Mouse (Mus musculus): ENCODE measurements at regions not wholly inside any gene's neighbourhood (a gene's known extent, or its start where the extent isn't known, plus 50 kb on each side); places are given as distances from the start of the nearest gene placed in this dataset.

GRCm38 (mm10) chr1:42261031-42261430, 434.5 kb upstream of the Pou3f3 start:
- Histone ChIP-seq H3K27ac (replicated peaks) (no peak overlapping the region), H3K4me3 (no peak overlapping the region), H3K27me3 (replicated peaks; ENCODE audit: low read depth, poor library complexity, severe bottlenecking) (no peaks in the 10 kb centered on the region), H3K36me3 (replicated peaks) (no peaks in the 10 kb centered on the region), H3K9me3 (no peaks in the 10 kb centered on the region), H3K4me1 (peaks cover 42% of the 10 kb centered on the region)
- 58% methylated on average over 3 of the region's 3 CpGs for WGBS
- no peak for DNase-seq (ENCODE audit: low spot score)

- H3K4me1 ChIP-seq, result peaks cover 42% of the 10 kb centered on the region
- no peaks in the 10 kb centered on the region for H3K36me3 ChIP-seq (replicated peaks)
- DNase-seq (ENCODE audit: low spot score), result peak; percentile 41
- peak overlapping the region; percentile 78 for H3K27ac ChIP-seq (replicated peaks)
- no peaks in the 10 kb centered on the region for H3K9me3 ChIP-seq
- H3K4me3 ChIP-seq, result peak overlapping the region; percentile 42
- WGBS, result 7% methylated on average over 13 of the region's 13 CpGs
- H3K27me3 ChIP-seq (replicated peaks; ENCODE audit: low read depth, poor library complexity, severe bottlenecking), result no peaks in the 10 kb centered on the region
Observed at GRCm38 (mm10) chr1:42261800-42262199, 433.8 kb upstream of the Pou3f3 start.

GRCm38 (mm10) chr1:42262606-42263005, 433.0 kb upstream of the Pou3f3 start:
- DNase-seq (ENCODE audit: low spot score), result no peak
- no peaks in the 10 kb centered on the region for H3K36me3 ChIP-seq (replicated peaks)
- no peaks in the 10 kb centered on the region for H3K27me3 ChIP-seq (replicated peaks; ENCODE audit: low read depth, poor library complexity, severe bottlenecking)
- H3K27ac ChIP-seq (replicated peaks), result no peak overlapping the region
- no peak overlapping the region for H3K4me3 ChIP-seq
- WGBS, result 60% methylated on average over 5 of the region's 5 CpGs
- H3K9me3 ChIP-seq, result no peaks in the 10 kb centered on the region
- peaks cover 40% of the 10 kb centered on the region for H3K4me1 ChIP-seq

GRCm38 (mm10) chr1:42277130-42277529, 418.4 kb upstream of the Pou3f3 start:
- no peak overlapping the region for H3K4me3 ChIP-seq
- H3K27me3 ChIP-seq (replicated peaks; ENCODE audit: low read depth, poor library complexity, severe bottlenecking), result no peaks in the 10 kb centered on the region
- DNase-seq (ENCODE audit: low spot score), result no peak
- H3K27ac ChIP-seq (replicated peaks), result no peak overlapping the region
- H3K4me1 ChIP-seq, result peaks cover 4% of the 10 kb centered on the region
- 49% methylated on average over 8 of the region's 8 CpGs for WGBS
- H3K9me3 ChIP-seq, result no peaks in the 10 kb centered on the region
- H3K36me3 ChIP-seq (replicated peaks), result no peaks in the 10 kb centered on the region

GRCm38 (mm10) chr1:42295841-42296240, 399.7 kb upstream of the Pou3f3 start:
- no peak for DNase-seq (ENCODE audit: low spot score)
- H3K4me1 ChIP-seq, result no peaks in the 10 kb centered on the region
- H3K27me3 ChIP-seq (replicated peaks; ENCODE audit: low read depth, poor library complexity, severe bottlenecking), result no peaks in the 10 kb centered on the region
- WGBS, result 86% methylated on average over 10 of the region's 10 CpGs
- no peak overlapping the region for H3K27ac ChIP-seq (replicated peaks)
- no peaks in the 10 kb centered on the region for H3K9me3 ChIP-seq
- no peaks in the 10 kb centered on the region for H3K36me3 ChIP-seq (replicated peaks)
- H3K4me3 ChIP-seq, result no peak overlapping the region

GRCm38 (mm10) chr1:42309251-42309650, 386.3 kb upstream of the Pou3f3 start:
- no peaks in the 10 kb centered on the region for H3K9me3 ChIP-seq
- WGBS, result 87% methylated on average over 1 of the region's 1 CpGs
- no peaks in the 10 kb centered on the region for H3K27me3 ChIP-seq (replicated peaks; ENCODE audit: low read depth, poor library complexity, severe bottlenecking)
- no peak overlapping the region for H3K27ac ChIP-seq (replicated peaks)
- no peaks in the 10 kb centered on the region for H3K4me1 ChIP-seq
- no peaks in the 10 kb centered on the region for H3K36me3 ChIP-seq (replicated peaks)
- no peak for DNase-seq (ENCODE audit: low spot score)
- H3K4me3 ChIP-seq, result no peak overlapping the region

GRCm38 (mm10) chr1:42313494-42313893, 382.1 kb upstream of the Pou3f3 start:
- H3K27ac ChIP-seq (replicated peaks), result no peak overlapping the region
- no peak for DNase-seq (ENCODE audit: low spot score)
- H3K27me3 ChIP-seq (replicated peaks; ENCODE audit: low read depth, poor library complexity, severe bottlenecking), result no peaks in the 10 kb centered on the region
- WGBS, result 77% methylated on average over 4 of the region's 4 CpGs
- H3K4me1 ChIP-seq, result no peaks in the 10 kb centered on the region
- H3K4me3 ChIP-seq, result no peak overlapping the region
- no peaks in the 10 kb centered on the region for H3K9me3 ChIP-seq
- no peaks in the 10 kb centered on the region for H3K36me3 ChIP-seq (replicated peaks)

GRCm38 (mm10) chr1:42351884-42352283, 343.7 kb upstream of the Pou3f3 start:
- no peak overlapping the region for H3K4me3 ChIP-seq
- H3K27ac ChIP-seq (replicated peaks), result no peak overlapping the region
- no peaks in the 10 kb centered on the region for H3K4me1 ChIP-seq
- H3K27me3 ChIP-seq (replicated peaks; ENCODE audit: low read depth, poor library complexity, severe bottlenecking), result no peaks in the 10 kb centered on the region
- no peaks in the 10 kb centered on the region for H3K9me3 ChIP-seq
- WGBS, result 78% methylated on average over 4 of the region's 4 CpGs
- DNase-seq (ENCODE audit: low spot score), result no peak
- H3K36me3 ChIP-seq (replicated peaks), result no peaks in the 10 kb centered on the region

GRCm38 (mm10) chr1:42352389-42352788, 343.2 kb upstream of the Pou3f3 start:
- Histone ChIP-seq H3K27me3 (replicated peaks; ENCODE audit: low read depth, poor library complexity, severe bottlenecking) (no peaks in the 10 kb centered on the region), H3K4me3 (no peak overlapping the region), H3K27ac (replicated peaks) (no peak overlapping the region), H3K4me1 (no peaks in the 10 kb centered on the region), H3K36me3 (replicated peaks) (no peaks in the 10 kb centered on the region), H3K9me3 (no peaks in the 10 kb centered on the region)
- no peak for DNase-seq (ENCODE audit: low spot score)
- 74% methylated on average over 13 of the region's 13 CpGs for WGBS

- Histone ChIP-seq H3K4me1 (no peaks in the 10 kb centered on the region), H3K36me3 (replicated peaks) (no peaks in the 10 kb centered on the region), H3K27ac (replicated peaks) (no peak overlapping the region), H3K4me3 (no peak overlapping the region), H3K27me3 (replicated peaks; ENCODE audit: low read depth, poor library complexity, severe bottlenecking) (no peaks in the 10 kb centered on the region), H3K9me3 (no peaks in the 10 kb centered on the region)
- WGBS, result 91% methylated on average over 8 of the region's 8 CpGs
- no peak for DNase-seq (ENCODE audit: low spot score)
Observed at GRCm38 (mm10) chr1:42353096-42353495, 342.5 kb upstream of the Pou3f3 start.

GRCm38 (mm10) chr1:42354020-42354419, 341.5 kb upstream of the Pou3f3 start:
- Histone ChIP-seq H3K4me3 (no peak overlapping the region), H3K36me3 (replicated peaks) (no peaks in the 10 kb centered on the region), H3K27ac (replicated peaks) (no peak overlapping the region), H3K4me1 (no peaks in the 10 kb centered on the region), H3K9me3 (no peaks in the 10 kb centered on the region), H3K27me3 (replicated peaks; ENCODE audit: low read depth, poor library complexity, severe bottlenecking) (no peaks in the 10 kb centered on the region)
- no peak for DNase-seq (ENCODE audit: low spot score)
- WGBS, result 89% methylated on average over 6 of the region's 6 CpGs

- Histone ChIP-seq H3K27me3 (replicated peaks; ENCODE audit: low read depth, poor library complexity, severe bottlenecking) (no peaks in the 10 kb centered on the region), H3K4me3 (no peak overlapping the region), H3K27ac (replicated peaks) (no peak overlapping the region), H3K9me3 (no peaks in the 10 kb centered on the region), H3K4me1 (no peaks in the 10 kb centered on the region), H3K36me3 (replicated peaks) (no peaks in the 10 kb centered on the region)
- 80% methylated on average over 3 of the region's 3 CpGs for WGBS
- no peak for DNase-seq (ENCODE audit: low spot score)
Observed at GRCm38 (mm10) chr1:42362438-42362837, 333.1 kb upstream of the Pou3f3 start.

- Histone ChIP-seq H3K27me3 (replicated peaks; ENCODE audit: low read depth, poor library complexity, severe bottlenecking) (no peaks in the 10 kb centered on the region), H3K27ac (replicated peaks) (no peak overlapping the region), H3K4me1 (no peaks in the 10 kb centered on the region), H3K9me3 (no peaks in the 10 kb centered on the region), H3K36me3 (replicated peaks) (no peaks in the 10 kb centered on the region), H3K4me3 (no peak overlapping the region)
- WGBS, result 84% methylated on average over 4 of the region's 4 CpGs
- no peak for DNase-seq (ENCODE audit: low spot score)
Observed at GRCm38 (mm10) chr1:42365648-42366324, 329.8 kb upstream of the Pou3f3 start.

Data from embryonic facial prominence, embryonic 10.5 days (tissue).